ENCODE assay signal across 13 mouse cellular contexts in genomic region chr5:89981627-89982026, GRCm38 (mm10).
A peak's percentile ranks its signal among the peaks of the same experiment; 100 is the strongest.
DNase-seq lines count a peak whose midpoint lies in the region; ATAC-seq and TF ChIP-seq lines count a peak whose summit lies in the region.
"Had no signal": no experiment of that assay in that cellular context is flagged by ENCODE, and none has a peak within 500 bp of the region (broad histone marks: within the 10 kb centered on the region; RNA-seq: fewer than 3 reads in every experiment).

No protein-coding gene starts in this region.

- H3K36me3 ChIP-seq in forebrain, postnatal 0 days (ENCODE audit: insufficient read depth): no peaks in the 10 kb centered on the region
- no peaks in the 10 kb centered on the region for H3K36me3 ChIP-seq in forebrain, embryonic 11.5 days (ENCODE audit: control insufficient read depth, insufficient read depth, low read length)
- no peaks in the 10 kb centered on the region for H3K36me3 ChIP-seq in MEL (ENCODE audit: control insufficient read depth in 1 of 2, insufficient read depth in 2 of 2, low read length in 2 of 2)
- H3K36me3 ChIP-seq: embryonic facial prominence, embryonic 15.5 days; hindbrain, embryonic 10.5 days; lung, embryonic 15.5 days; neural tube, embryonic 12.5 days had no signal

- 54% methylated on average over 6 of the region's 6 CpGs for WGBS in forebrain, postnatal 0 days
- WGBS in forebrain, embryonic 11.5 days: 65% methylated on average over 6 of the region's 6 CpGs

- H3K9me3 ChIP-seq in forebrain, postnatal 0 days (ENCODE audit: low read length): no peaks in the 10 kb centered on the region
- H3K9me3 ChIP-seq in forebrain, embryonic 11.5 days (ENCODE audit: control insufficient read depth, low read length): no peaks in the 10 kb centered on the region
- no peaks in the 10 kb centered on the region for H3K9me3 ChIP-seq in MEL (replicated peaks; ENCODE audit: insufficient read depth, low read length)
- H3K9me3 ChIP-seq: embryonic facial prominence, embryonic 15.5 days; hindbrain, embryonic 10.5 days; lung, embryonic 15.5 days; neural tube, embryonic 12.5 days had no signal

- no peak overlapping the region for H3K27ac ChIP-seq in forebrain, postnatal 0 days (ENCODE audit: low read depth, low read length)
- H3K27ac ChIP-seq in forebrain, embryonic 11.5 days (ENCODE audit: low read depth, low read length): no peak overlapping the region
- H3K27ac ChIP-seq in MEL (ENCODE audit: control insufficient read depth, low read depth, low read length): no peak overlapping the region
- H3K27ac ChIP-seq: embryonic facial prominence, embryonic 15.5 days; hindbrain, embryonic 10.5 days; lung, embryonic 15.5 days; neural tube, embryonic 12.5 days had no signal

- TF ChIP-seq CTCF in forebrain, postnatal 0 days (IDR thresholded peaks at IDR 0.05; ENCODE audit: low read depth): peak; percentile 37
- peak; percentile 6 to 51 (median 44); a peak in 4 of 6 replicates for TF ChIP-seq CTCF in MEL (IDR thresholded peaks at IDR 0.05 in 2 of 3, conservative IDR thresholded peaks at IDR 0.05 in 1 of 3; ENCODE audit: control insufficient read depth in 1 of 3, insufficient read depth in 1 of 3, low read depth in 2 of 3, low read length in 3 of 3, poor library complexity in 1 of 3, severe bottlenecking in 1 of 3)

- DNase-seq in forebrain, postnatal 0 days: peak; percentile 20
- DNase-seq in forebrain, embryonic 11.5 days (ENCODE audit: low spot score): no peak
- peak; percentile 3 for DNase-seq in layer of hippocampus, adult 9-10 months (ENCODE audit: low spot score)
- no peak for DNase-seq in layer of hippocampus, postnatal 36 days
- peak; percentile 13 for DNase-seq in MEL (ENCODE audit: low read depth, low spot score)
- peak; percentile 27 for DNase-seq in lung, postnatal 14 days
- no peak for DNase-seq in right cerebral cortex, adult 18-20 months
- DNase-seq in spleen, adult 12 weeks (ENCODE audit: low spot score): no peak
- DNase-seq: right cerebral cortex, postnatal 4 days had no signal

- H3K4me2 ChIP-seq in forebrain, postnatal 0 days (ENCODE audit: low read depth): no peak overlapping the region
- H3K4me2 ChIP-seq in forebrain, embryonic 11.5 days (ENCODE audit: low read depth, low read length, severe bottlenecking): no peak overlapping the region
- H3K4me2 ChIP-seq: embryonic facial prominence, embryonic 15.5 days; lung, embryonic 15.5 days; neural tube, embryonic 12.5 days had no signal

- TF ChIP-seq EP300 in MEL (IDR thresholded peaks at IDR 0.05; ENCODE audit: low read depth in 1 of 2, low read length in 2 of 2): no peak

- H3K79me2 ChIP-seq in MEL (ENCODE audit: control insufficient read depth, insufficient read depth, low read length, poor library complexity): no peaks in the 10 kb centered on the region

- no peaks in the 10 kb centered on the region for H3K4me1 ChIP-seq in forebrain, postnatal 0 days (ENCODE audit: insufficient read depth)
- no peaks in the 10 kb centered on the region for H3K4me1 ChIP-seq in forebrain, embryonic 11.5 days (replicated peaks; ENCODE audit: control insufficient read depth, insufficient read depth, low read length)
- H3K4me1 ChIP-seq in MEL (ENCODE audit: control insufficient read depth in 1 of 2, insufficient read depth in 2 of 2, low read length in 2 of 2): no peaks in the 10 kb centered on the region
- H3K4me1 ChIP-seq: embryonic facial prominence, embryonic 15.5 days; hindbrain, embryonic 10.5 days; lung, embryonic 15.5 days; neural tube, embryonic 12.5 days had no signal

- no peak for TF ChIP-seq POLR2A in MEL (IDR thresholded peaks at IDR 0.05; ENCODE audit: control insufficient read depth in 1 of 2, insufficient read depth in 1 of 2, low read depth in 1 of 2, low read length in 2 of 2, poor library complexity in 1 of 2)

- no peaks in the 10 kb centered on the region for H3K27me3 ChIP-seq in forebrain, postnatal 0 days (ENCODE audit: insufficient read depth, low read length)
- no peaks in the 10 kb centered on the region for H3K27me3 ChIP-seq in forebrain, embryonic 11.5 days (ENCODE audit: control insufficient read depth, insufficient read depth, low read length)
- H3K27me3 ChIP-seq in MEL (ENCODE audit: control insufficient read depth in 1 of 2, insufficient read depth in 2 of 2, low read length in 2 of 2): no peaks in the 10 kb centered on the region
- H3K27me3 ChIP-seq: embryonic facial prominence, embryonic 15.5 days; lung, embryonic 15.5 days; neural tube, embryonic 12.5 days had no signal

- H3K4me3 ChIP-seq in forebrain, postnatal 0 days (ENCODE audit: low read depth, low read length): no peak overlapping the region
- H3K4me3 ChIP-seq in forebrain, embryonic 11.5 days (ENCODE audit: low read depth, low read length): no peak overlapping the region
- no peak overlapping the region for H3K4me3 ChIP-seq in MEL (ENCODE audit: control insufficient read depth in 1 of 2, insufficient read depth in 1 of 2, low read depth in 2 of 2, low read length in 2 of 2)
- H3K4me3 ChIP-seq: embryonic facial prominence, embryonic 15.5 days; hindbrain, embryonic 10.5 days; lung, embryonic 15.5 days; neural tube, embryonic 12.5 days had no signal

- TF ChIP-seq RAD21 in MEL (IDR thresholded peaks at IDR 0.05; ENCODE audit: low read depth, low read length): peak; percentile 29

- H3K9ac ChIP-seq in forebrain, postnatal 0 days: no peak overlapping the region
- no peak overlapping the region for H3K9ac ChIP-seq in forebrain, embryonic 11.5 days (ENCODE audit: low read length)
- H3K9ac ChIP-seq in MEL (ENCODE audit: control insufficient read depth, low read depth, low read length, poor library complexity, severe bottlenecking): no peak overlapping the region
- H3K9ac ChIP-seq: embryonic facial prominence, embryonic 15.5 days; lung, embryonic 15.5 days; neural tube, embryonic 12.5 days had no signal

- no peak for ATAC-seq in forebrain, postnatal 0 days
- ATAC-seq in forebrain, embryonic 11.5 days (replicated peaks; ENCODE audit: low FRiP score): no peak

TF ChIP-seq in MEL, 35 proteins besides CTCF, POLR2A, EP300 and RAD21:
- TF ChIP-seq ZC3H11A (IDR thresholded peaks at IDR 0.05; ENCODE audit: low read depth, low read length): no peak
- TF ChIP-seq POLR2AphosphoS2 (IDR thresholded peaks at IDR 0.05; ENCODE audit: low read length): no peak
- no peak for TF ChIP-seq MYB (IDR thresholded peaks at IDR 0.05; ENCODE audit: low read depth, low read length)
- TF ChIP-seq SMC3 (IDR thresholded peaks at IDR 0.05; ENCODE audit: low read depth, low read length): peak; percentile 41
- TF ChIP-seq MEF2A (IDR thresholded peaks at IDR 0.05; ENCODE audit: extremely low read depth, insufficient replicate concordance, low read depth, low read length, poor library complexity, severe bottlenecking): no peak
- TF ChIP-seq NELFE (IDR thresholded peaks at IDR 0.05; ENCODE audit: low read depth, low read length): no peak
- TF ChIP-seq TBP (IDR thresholded peaks at IDR 0.05; ENCODE audit: low read depth, low read length): no peak
- TF ChIP-seq MYC (IDR thresholded peaks at IDR 0.05; ENCODE audit: low read depth, low read length): no peak
- 0 out of 2 replicates have a peak, but pooled peaks have one; percentile 16 for TF ChIP-seq ELF1 (IDR thresholded peaks at IDR 0.05; ENCODE audit: low read depth, low read length)
- TF ChIP-seq USF2 (IDR thresholded peaks at IDR 0.05; ENCODE audit: borderline replicate concordance in 1 of 2, insufficient read depth in 1 of 2, low read depth in 1 of 2, low read length in 2 of 2): no peak
- no peak for TF ChIP-seq MXI1 (IDR thresholded peaks at IDR 0.05; ENCODE audit: low read depth, low read length)

Comparison
In these comparisons a context has a peak if more than half of its experiments do, and no peak if none do; other contexts are left out.
1. DNase-seq: peak in forebrain, postnatal 0 days (single experiment), layer of hippocampus, adult 9-10 months (single experiment), MEL (single experiment) and lung, postnatal 14 days (single experiment); none in forebrain, embryonic 11.5 days (single experiment), layer of hippocampus, postnatal 36 days (0 of 2), right cerebral cortex, adult 18-20 months (single experiment) and spleen, adult 12 weeks (single experiment).